Mouse (Mus musculus): Measurements from ENCODE around the gene Pcgf2.
"Not testable (repeated sequence)": the region's sequence is repeated elsewhere in the genome, so short reads cannot be mapped to it uniquely, and the experiment has no call there.

The Pcgf2 gene

GRCm38 (mm10) chr11:97717369-97718280, 17.3 kb upstream of the Pcgf2 start:
- DNase-seq (ENCODE audit: low spot score in 2 of 2): no peak

DNA sequence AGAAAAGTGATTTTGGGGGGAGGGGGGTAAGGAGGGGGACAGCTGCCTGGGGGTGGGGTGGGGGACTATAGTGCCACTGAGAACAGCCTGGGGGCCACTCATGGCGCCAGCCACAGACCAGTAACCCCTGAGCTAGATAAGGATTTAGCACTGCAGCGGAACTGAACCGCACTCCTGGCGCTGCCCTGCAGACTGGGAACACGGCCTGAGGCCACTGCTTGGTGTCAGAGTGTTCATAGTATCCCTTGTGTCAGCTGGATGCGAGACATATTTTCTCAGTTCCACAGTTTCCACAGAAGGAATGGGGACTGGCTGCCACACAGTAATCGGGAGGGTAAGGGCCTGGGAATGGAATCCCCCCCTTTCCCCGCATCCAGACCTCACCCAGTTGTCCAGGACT, 15.7 kb upstream of the Pcgf2 start:
- no peak for DNase-seq (ENCODE audit: low spot score in 2 of 2)

GRCm38 (mm10) chr11:97714784-97715760, 14.8 kb upstream of the Pcgf2 start:
- DNase-seq (ENCODE audit: low spot score in 2 of 2): no peak

DNA sequence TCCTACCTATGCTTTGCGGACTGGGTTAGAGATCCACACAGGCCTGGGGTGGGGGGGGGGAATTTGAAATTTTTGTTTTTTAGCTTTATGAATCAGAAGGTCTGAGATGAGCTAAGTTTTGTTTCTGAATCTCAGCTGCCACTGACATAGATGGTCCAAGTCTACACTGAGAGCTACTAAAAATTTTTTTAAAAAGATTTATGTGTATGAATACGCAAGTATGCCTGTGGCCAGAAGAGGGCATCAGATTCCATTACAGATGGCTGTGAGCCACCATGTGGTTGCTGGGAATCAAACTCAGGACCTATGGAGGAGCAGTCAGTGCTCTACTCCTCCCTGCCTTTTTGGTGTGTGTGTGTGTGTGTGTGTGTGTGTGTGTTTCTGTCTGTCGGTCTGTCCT, 14.1 kb upstream of the Pcgf2 start:
- DNase-seq (ENCODE audit: low spot score in 2 of 2): no peak

- no peak for DNase-seq (ENCODE audit: low spot score in 2 of 2)
Measured at GRCm38 (mm10) chr11:97713896-97714295, 13.6 kb upstream of the Pcgf2 start.

DNA sequence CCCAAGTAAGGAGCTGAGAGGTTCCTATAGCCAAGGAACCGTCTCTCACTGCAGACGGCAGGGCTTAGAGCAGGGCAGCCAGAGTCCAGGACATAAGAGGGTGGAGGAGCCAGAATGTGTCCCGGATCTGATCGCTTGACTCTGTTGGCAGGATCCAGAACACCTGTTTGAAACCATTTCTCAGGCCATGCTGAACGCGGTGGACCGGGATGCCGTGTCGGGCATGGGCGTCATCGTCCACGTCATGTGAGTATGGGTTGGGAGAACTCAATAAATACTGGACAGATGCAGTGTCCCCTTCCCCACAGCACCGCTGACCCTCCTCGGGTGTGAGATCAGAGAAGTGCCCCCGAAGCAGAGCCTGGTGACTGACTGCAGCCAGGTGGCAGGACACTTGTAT, 12.0 kb upstream of the Pcgf2 start:
- DNase-seq (ENCODE audit: low spot score in 2 of 2): no peak

- no peak for DNase-seq (ENCODE audit: low spot score in 2 of 2)
Measured at GRCm38 (mm10) chr11:97711200-97711900, 11.1 kb upstream of the Pcgf2 start.

DNA sequence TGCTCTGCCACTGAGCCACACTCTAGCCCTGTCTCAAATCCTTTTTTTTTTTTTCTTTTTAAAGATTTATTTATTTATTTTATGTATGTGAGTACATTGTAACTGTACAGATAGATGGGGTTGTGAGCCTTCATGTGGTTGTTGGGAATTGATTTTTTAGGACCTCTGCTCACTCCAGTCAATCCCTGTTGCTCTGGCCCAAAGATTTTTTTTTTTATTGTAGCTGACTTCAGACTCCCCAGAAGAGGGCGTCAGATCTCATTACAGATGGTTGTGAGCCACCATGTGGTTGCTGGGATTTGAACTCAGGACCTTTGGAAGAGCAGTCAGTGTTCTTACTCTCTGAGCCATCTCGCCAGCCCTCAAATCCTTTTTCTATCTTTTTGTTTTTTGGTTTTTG, 9.8 kb upstream of the Pcgf2 start:
- not testable (repeated sequence) for DNase-seq (ENCODE audit: low spot score in 2 of 2)

GRCm38 (mm10) chr11:97703039-97703826, 2.9 kb upstream of the Pcgf2 start, which contains the start of gene Psmb3:
Gene Psmb3, plus strand, starts transcription at chr11:97703399.
- peak; percentile 96 to 98 for DNase-seq (ENCODE audit: low spot score in 2 of 2)

- DNase-seq (ENCODE audit: low spot score in 2 of 2): peak; percentile 85 to 89
Measured at GRCm38 (mm10) chr11:97702393-97702745, 2.1 kb upstream of the Pcgf2 start.

GRCm38 (mm10) chr11:97701581-97702392, 1.5 kb upstream of the Pcgf2 start:
- DNase-seq (ENCODE audit: low spot score in 2 of 2): no peak

DNA sequence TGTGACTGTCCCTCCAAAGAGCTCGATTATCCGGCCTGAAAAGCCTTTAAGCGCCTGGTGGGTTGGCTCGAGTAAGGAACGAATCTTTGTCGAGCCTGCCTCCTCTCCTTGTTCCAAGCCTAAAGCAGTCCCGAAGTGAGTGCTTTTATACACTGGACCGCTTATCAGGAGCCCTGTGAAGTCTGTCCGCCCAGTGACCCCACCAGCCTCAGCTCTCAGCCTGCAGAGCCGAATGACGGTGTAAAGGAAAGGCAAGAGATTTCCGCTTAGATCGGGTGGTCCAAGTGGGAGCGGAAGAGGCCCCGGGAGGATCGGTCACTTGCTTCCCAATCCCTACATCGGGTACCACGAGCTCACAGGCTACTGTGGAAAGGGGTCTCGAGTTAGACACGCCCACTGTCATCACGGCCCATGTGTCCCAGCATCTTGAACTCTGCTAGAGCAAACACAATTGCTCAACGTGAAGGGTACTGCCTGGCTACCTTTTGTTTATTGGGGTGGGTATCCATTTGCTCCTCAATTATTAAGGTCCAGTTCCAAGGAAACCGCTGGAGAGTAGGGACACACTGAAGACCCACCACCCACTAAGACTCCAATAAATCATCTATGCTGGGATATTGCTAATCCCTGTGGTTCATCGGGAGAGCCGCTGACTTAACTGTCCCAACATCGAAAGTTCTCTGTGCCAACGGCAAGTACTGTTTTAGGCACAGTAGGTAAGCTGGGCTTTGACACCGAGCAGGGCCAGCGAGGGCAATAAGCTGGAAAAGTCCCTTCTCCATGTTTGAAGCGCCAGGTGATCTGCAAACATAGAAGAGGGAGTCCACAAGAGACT, 666 bp upstream of the Pcgf2 start:
- peak in 1 of 2 experiments; percentile 25 for DNase-seq (ENCODE audit: low spot score in 2 of 2)

- peak in 1 of 2 experiments; percentile 60 for DNase-seq (ENCODE audit: low spot score in 2 of 2)
Measured at GRCm38 (mm10) chr11:97699626-97700002, 683 bp downstream of the Pcgf2 start.

DNA sequence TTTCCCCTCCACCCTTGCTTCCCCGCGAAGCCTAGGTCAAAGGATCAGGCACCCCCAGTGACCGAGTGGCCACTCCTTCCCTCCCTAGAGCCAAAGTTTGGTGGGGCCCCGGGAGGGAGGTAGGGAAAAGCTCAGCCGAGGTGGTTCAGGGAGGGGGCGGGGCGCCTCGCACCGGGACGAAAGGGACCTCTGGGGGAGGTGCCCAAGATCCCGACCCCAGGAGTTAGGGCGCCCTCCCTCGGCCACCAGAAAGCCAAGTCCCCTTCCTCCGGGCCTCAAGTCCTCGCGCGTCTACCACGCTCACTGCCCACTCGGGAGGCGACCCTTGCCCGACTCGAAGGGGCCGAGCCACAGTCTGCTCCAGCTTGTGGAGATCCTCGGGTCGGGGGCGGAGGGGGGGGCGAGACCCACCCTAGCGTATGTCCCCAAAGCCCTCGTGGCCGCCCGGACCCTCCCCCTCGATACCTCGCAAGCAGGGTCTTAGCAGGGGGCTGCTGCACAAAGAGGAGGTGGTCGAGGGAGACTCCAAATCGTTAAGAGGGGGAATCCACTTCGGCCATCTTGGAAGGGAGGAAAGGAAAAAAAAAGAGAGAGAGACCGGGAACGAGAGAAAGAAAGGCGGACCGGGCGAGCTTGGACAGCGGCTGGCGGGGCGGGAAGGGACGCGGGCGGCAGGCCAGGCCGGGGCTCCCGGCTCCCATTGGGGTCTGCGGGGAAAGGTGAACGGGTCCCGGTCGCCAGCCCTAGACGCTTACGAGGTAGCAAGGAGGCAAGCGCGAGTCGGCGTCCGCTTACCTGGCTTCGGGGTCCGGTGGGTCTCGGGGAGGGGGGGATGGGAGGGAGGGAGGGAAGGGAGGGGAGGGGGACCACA, 1.3 kb downstream of the Pcgf2 start:
- DNase-seq (ENCODE audit: low spot score in 2 of 2): peak in 1 of 2 experiments; percentile 56

DNA sequence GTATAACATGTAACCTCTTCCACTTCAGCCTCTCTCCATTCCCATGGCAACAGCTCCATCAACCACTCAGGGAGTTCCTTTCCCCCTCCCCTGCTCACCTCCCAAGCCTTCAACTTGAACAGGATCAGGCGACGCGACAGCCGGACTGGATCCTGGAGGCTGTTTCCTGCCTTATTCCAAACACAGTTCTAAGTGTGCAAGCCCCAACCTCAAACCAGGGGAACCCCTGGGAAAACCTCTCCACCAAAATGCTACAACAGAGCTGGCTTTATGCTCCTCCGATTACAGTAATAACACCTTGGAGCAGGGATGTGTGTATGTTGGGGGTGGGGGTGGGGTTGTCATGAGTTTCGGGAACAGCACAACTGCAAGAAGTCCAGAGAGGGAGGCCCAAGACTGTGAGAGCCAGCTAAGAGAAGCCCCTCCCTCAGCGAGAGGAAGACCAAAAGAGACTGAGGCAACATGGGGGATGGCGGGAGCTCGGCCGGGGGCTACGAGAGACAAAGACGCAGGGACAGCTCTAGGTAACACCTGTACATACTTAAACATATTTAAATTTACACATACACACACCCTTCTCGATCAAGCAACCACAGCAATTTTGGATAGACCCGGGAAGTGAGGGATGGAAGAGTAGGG, 2.3 kb downstream of the Pcgf2 start:
- DNase-seq (ENCODE audit: low spot score in 2 of 2): no peak

DNA sequence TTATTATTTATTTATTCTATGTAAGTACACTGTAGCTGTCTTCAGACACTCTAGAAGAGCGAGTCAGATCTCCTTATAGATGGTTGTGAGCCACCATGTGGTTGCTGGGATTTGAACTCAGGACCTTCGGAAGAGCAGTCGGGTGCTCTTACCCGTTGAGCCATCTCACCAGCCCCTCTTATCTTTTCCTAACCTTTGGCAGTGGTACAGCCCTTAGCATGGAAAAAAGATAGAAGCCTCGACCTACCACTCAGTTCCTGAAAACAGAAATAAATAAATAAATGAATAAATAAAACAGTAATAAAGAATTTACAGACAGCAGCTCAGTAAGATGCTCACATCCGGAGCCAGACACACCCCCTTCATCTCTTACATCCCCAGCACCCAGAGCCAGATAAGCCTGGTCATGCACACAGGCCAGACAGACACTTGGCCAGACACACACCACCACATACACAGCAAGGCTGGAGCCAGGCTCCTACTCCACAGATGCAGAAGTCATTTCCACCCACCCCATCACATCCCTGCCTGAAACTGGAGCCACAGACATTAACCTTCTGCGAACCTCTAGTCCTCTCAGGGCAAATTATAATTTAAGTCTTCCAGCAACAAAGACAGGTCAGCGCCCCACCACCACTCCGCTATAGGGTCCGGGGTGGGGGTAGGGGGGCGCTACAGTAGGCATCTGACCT, 3.0 kb downstream of the Pcgf2 start:
- DNase-seq (ENCODE audit: low spot score in 2 of 2): no peak

GRCm38 (mm10) chr11:97696669-97697068, 3.6 kb downstream of the Pcgf2 start:
- no peak for DNase-seq (ENCODE audit: low spot score in 2 of 2)

Measured in spleen, postnatal 10 days (tissue).